7 mouse cellular contexts compared by ENCODE assay signal in genomic region chr15:99369391-99370171, GRCm38 (mm10). TPM values are rescaled to one million over a fixed set of nuclear protein-coding genes. Genes with fewer than 3 reads are reported as not detected.
DNase-seq lines count a peak whose midpoint lies in the region; ATAC-seq lines count a peak whose summit lies in the region.

No protein-coding gene starts in this region.

- DNase-seq in urinary bladder, postnatal 14 days (ENCODE audit: low spot score): peak; percentile 30
- no peak for DNase-seq in urinary bladder, adult 2 months (ENCODE audit: low spot score)
- DNase-seq in hindbrain, embryonic 10.5 days (ENCODE audit: low spot score): no peak
- DNase-seq in ovary, postnatal 14 days (ENCODE audit: low spot score): peak; percentile 27
- DNase-seq in urinary bladder, adult 18-20 months (ENCODE audit: low spot score in 2 of 2): no peak

- H3K27ac ChIP-seq in embryonic facial prominence, embryonic 13.5 days: peak overlapping the region; percentile 96
- peak overlapping the region; percentile 94 for H3K27ac ChIP-seq in hindbrain, embryonic 10.5 days
- H3K27ac ChIP-seq in liver, embryonic 12.5 days: peak overlapping the region; percentile 66

- H3K9me3 ChIP-seq in embryonic facial prominence, embryonic 13.5 days: no peaks in the 10 kb centered on the region
- H3K9me3 ChIP-seq in hindbrain, embryonic 10.5 days: no peaks in the 10 kb centered on the region
- no peaks in the 10 kb centered on the region for H3K9me3 ChIP-seq in liver, embryonic 12.5 days (replicated peaks)

- peak overlapping the region; percentile 85 for H3K9ac ChIP-seq in embryonic facial prominence, embryonic 13.5 days
- peak overlapping the region; percentile 71 for H3K9ac ChIP-seq in liver, embryonic 12.5 days

- ATAC-seq in embryonic facial prominence, embryonic 13.5 days (ENCODE audit: insufficient number of reproducible peaks, insufficient read depth, low FRiP score, low TSS enrichment, low read depth): peak; percentile 75
- ATAC-seq in liver, embryonic 12.5 days: no peak; the same call in 1 of the 2 replicates

- H3K36me3 ChIP-seq in embryonic facial prominence, embryonic 13.5 days: no peaks in the 10 kb centered on the region
- no peaks in the 10 kb centered on the region for H3K36me3 ChIP-seq in hindbrain, embryonic 10.5 days
- no peaks in the 10 kb centered on the region for H3K36me3 ChIP-seq in liver, embryonic 12.5 days

- no peaks in the 10 kb centered on the region for H3K27me3 ChIP-seq in embryonic facial prominence, embryonic 13.5 days
- peaks cover 19% of the 10 kb centered on the region for H3K27me3 ChIP-seq in hindbrain, embryonic 10.5 days (ENCODE audit: insufficient read depth, poor library complexity, severe bottlenecking)
- peaks cover 40% of the 10 kb centered on the region for H3K27me3 ChIP-seq in liver, embryonic 12.5 days (replicated peaks)

- 2% methylated on average over 24 of the region's 39 CpGs for WGBS in embryonic facial prominence, embryonic 13.5 days
- WGBS in hindbrain, embryonic 10.5 days: 3% methylated on average over 39 of the region's 39 CpGs
- 3% methylated on average over 39 of the region's 39 CpGs for WGBS in liver, embryonic 12.5 days (ENCODE audit: insufficient replicate concordance)

- H3K4me1 ChIP-seq in embryonic facial prominence, embryonic 13.5 days: peaks cover 22% of the 10 kb centered on the region
- H3K4me1 ChIP-seq in hindbrain, embryonic 10.5 days (replicated peaks): peaks cover 30% of the 10 kb centered on the region
- peaks cover 35% of the 10 kb centered on the region for H3K4me1 ChIP-seq in liver, embryonic 12.5 days

- H3K4me2 ChIP-seq in embryonic facial prominence, embryonic 13.5 days: peak overlapping the region; percentile 62
- peak overlapping the region; percentile 77 for H3K4me2 ChIP-seq in liver, embryonic 12.5 days

- H3K4me3 ChIP-seq in embryonic facial prominence, embryonic 13.5 days: peak overlapping the region; percentile 82
- H3K4me3 ChIP-seq in hindbrain, embryonic 10.5 days: peak overlapping the region; percentile 83
- H3K4me3 ChIP-seq in liver, embryonic 12.5 days: peak overlapping the region; percentile 64

RNA-seq across cellular contexts. Expression of gene Fmnl3, which starts 0.7 kb away (rescaled TPM):
- 8.9 and 9.9 TPM in 2 replicates for polyA plus RNA-seq in urinary bladder, adult 2 months (2012; rRNA removed)
- polyA plus RNA-seq in embryonic facial prominence, embryonic 13.5 days (2015; fragmentation: Nextera tagmentation; extraction: Ambion mirVana): 29.0 and 29.5 TPM in 2 replicates
- polyA plus RNA-seq in hindbrain, embryonic 10.5 days (2016; fragmentation: Nextera tagmentation; extraction: Ambion mirVana): 10.7 and 14.6 TPM in 2 replicates
- 7.4 and 8.6 TPM in 2 replicates for polyA plus RNA-seq in liver, embryonic 12.5 days (2016; fragmentation: Nextera tagmentation; extraction: Ambion mirVana)

RNA-seq across cellular contexts. Expression of gene Tmbim6, which starts 23.1 kb away (rescaled TPM):
- 331 and 342 TPM in 2 replicates for polyA plus RNA-seq in urinary bladder, adult 2 months (2012; rRNA removed)
- polyA plus RNA-seq in embryonic facial prominence, embryonic 13.5 days (2015; fragmentation: Nextera tagmentation; extraction: Ambion mirVana): 266 and 285 TPM in 2 replicates
- polyA plus RNA-seq in hindbrain, embryonic 10.5 days (2016; fragmentation: Nextera tagmentation; extraction: Ambion mirVana): 283 and 284 TPM in 2 replicates
- polyA plus RNA-seq in liver, embryonic 12.5 days (2016; fragmentation: Nextera tagmentation; extraction: Ambion mirVana): 199 and 201 TPM in 2 replicates

Comparison
In these comparisons a context has a peak if more than half of its experiments do, and no peak if none do; other contexts are left out.
1. DNase-seq: peak in urinary bladder, postnatal 14 days (single experiment) and ovary, postnatal 14 days (single experiment); none in urinary bladder, adult 2 months (single experiment), hindbrain, embryonic 10.5 days (single experiment) and urinary bladder, adult 18-20 months (0 of 2).
2. Peak in every context shown above with its lines, with median percentiles within 50 percentile points of each other: H3K27ac ChIP-seq and H3K4me3 ChIP-seq.